Mouse (Mus musculus) lung, postnatal 0 days (tissue): Measurements from ENCODE around the gene Procr. TPM values are rescaled to one million over a fixed set of nuclear protein-coding genes. Genes with fewer than 3 reads are reported as not detected.
A peak's percentile ranks its signal among the peaks of the same experiment; 100 is the strongest.

Source experiments
- ATAC-seq: fragments of 200-750 bp; cut with Nextera tagmentation; 2 replicates; pipeline ENCODE4 v1.8.0; 2017; ENCODE audit warnings: moderate library complexity
- DNase-seq: peaks from one replicate; pipeline ENCODE4 v3.0.0-alpha.2; 2016; ENCODE audit warnings: low spot score
- H3K27ac ChIP-seq: fragments of 300-500 bp; sonication (generic); 2 replicates; pipeline ENCODE4 v1.5.1; 2014; ENCODE audit warnings: antibody characterized with exemption, mild to moderate bottlenecking, low read length, mixed read lengths
- H3K27me3 ChIP-seq: fragments of 300-500 bp; sonication (generic); replicated peaks from 2 replicates; pipeline ENCODE4 v1.6.1; 2014; ENCODE audit warnings: low read length, mixed read lengths; ENCODE audit not compliant: insufficient read depth
- H3K36me3 ChIP-seq: fragments of 300-500 bp; sonication (generic); 2 replicates; pipeline ENCODE4 v1.6.1; 2014; ENCODE audit warnings: low read length, mixed read lengths; ENCODE audit not compliant: insufficient read depth
- H3K4me1 ChIP-seq: fragments of 300-500 bp; sonication (generic); 2 replicates; pipeline ENCODE4 v1.6.1; 2014; ENCODE audit warnings: antibody characterized with exemption, low read depth, low read length, mixed read lengths; ENCODE audit not compliant: insufficient read depth
- H3K4me2 ChIP-seq: fragments of 300-500 bp; sonication (generic); replicated peaks from 2 replicates; pipeline ENCODE4 v1.6.1; 2014; ENCODE audit warnings: low read depth, mild to moderate bottlenecking, low read length, moderate library complexity, mixed read lengths
- H3K4me3 ChIP-seq: fragments of 300-500 bp; sonication (generic); 2 replicates; pipeline ENCODE4 v1.5.1; 2014; ENCODE audit warnings: low read depth, low read length
- H3K9ac ChIP-seq: fragments of 300-500 bp; sonication (generic); replicated peaks from 2 replicates; pipeline ENCODE4 v1.6.1; 2014; ENCODE audit warnings: low read depth, mild to moderate bottlenecking
- H3K9me3 ChIP-seq: fragments of 300-500 bp; sonication (generic); 2 replicates; pipeline ENCODE4 v1.6.1; 2016; ENCODE audit warnings: low read length, mixed read lengths
- CTCF ChIP-seq: IDR thresholded peaks from 2 replicates; pipeline ENCODE4 v1.5.1; 2016; ENCODE audit warnings: antibody characterized with exemption, mild to moderate bottlenecking
- EP300 ChIP-seq: IDR thresholded peaks from 2 replicates; pipeline ENCODE4 v1.6.1; 2016; ENCODE audit warnings: antibody characterized with exemption, mild to moderate bottlenecking, control low read depth
- WGBS: fragments of 180-500 bp; shearing (Covaris S2); extraction: QIAGEN DNeasy Blood & Tissue Kit; methylation state at CpG from one replicate; pipeline ENCODE4 v1.1.7; 2014; 5-methylcytosine and 5-hydroxymethylcytosine counted together
- polyA plus RNA-seq: library from polyadenylated mRNA; unstranded; fragments of >200 nt; fragmentation: Nextera tagmentation; extraction: Ambion mirVana; gene quantifications from 2 replicates; pipeline ENCODE4 v1.2.1, GENCODE M21; 2015

Procr gene
- polyA plus RNA-seq, 1 experiment from 2014 or later = 9.1 TPM

DNA sequence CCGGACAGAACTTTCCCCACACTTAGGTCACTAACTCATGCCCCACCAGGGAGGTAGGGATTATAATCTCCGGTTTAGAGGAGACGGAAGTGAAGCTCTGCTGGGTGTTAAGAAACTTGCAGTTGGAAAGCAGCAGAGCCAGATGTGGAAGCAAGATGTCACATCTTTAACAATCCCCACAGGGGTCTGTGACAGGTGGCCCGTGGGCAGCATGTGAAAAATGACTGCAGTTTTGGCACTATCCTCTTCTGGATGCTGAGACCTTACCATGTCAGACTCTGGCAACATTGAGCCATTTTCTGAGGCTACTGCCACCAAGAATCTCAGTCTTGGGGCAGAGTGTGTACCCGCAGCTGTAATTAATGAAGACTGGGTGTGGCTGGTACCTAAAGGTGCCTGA lies 53.1 kb downstream of the Procr start:
- Histone ChIP-seq H3K27ac (no peak overlapping the region), H3K4me2 (no peak overlapping the region), H3K9me3 (no peaks in the 10 kb centered on the region), H3K9ac (no peak overlapping the region), H3K27me3 (no peaks in the 10 kb centered on the region), H3K36me3 (no peaks in the 10 kb centered on the region), H3K4me3 (no peak overlapping the region), H3K4me1 (no peaks in the 10 kb centered on the region)
- WGBS = 60% methylated on average over 5 of the region's 5 CpGs
- ATAC-seq (no peak), DNase-seq (no peak)
- TF ChIP-seq EP300 (peak; percentile 13; the same call in 1 of the 2 replicates), CTCF (no peak)

Other genes starting within 250 kb of the Procr start
- 15.0 and 16.8 TPM in 2 replicates for gene Acss2, start 233.2 kb upstream of the Procr start, polyA plus RNA-seq
- 1.0 and 1.2 TPM in 2 replicates for gene Ggt7, start 232.9 kb upstream of the Procr start, polyA plus RNA-seq
- 37.1 and 39.4 TPM in 2 replicates for gene Gss, start 158.3 kb upstream of the Procr start, polyA plus RNA-seq
- 0.38 and 0.54 TPM in 2 replicates for gene Myh7b, start 139.9 kb upstream of the Procr start, polyA plus RNA-seq
- gene Trpc4ap, start 58.7 kb upstream of the Procr start, polyA plus RNA-seq = 83.5 and 86.0 TPM in 2 replicates
- 46.6 and 47.3 TPM in 2 replicates for gene Edem2, start 21.6 kb upstream of the Procr start, polyA plus RNA-seq
- not detected in 2 replicates for gene Gm17581, start 15.3 kb upstream of the Procr start, polyA plus RNA-seq
- 0.05 and 0.11 TPM in 2 replicates for gene Mmp24, start 24.2 kb downstream of the Procr start, polyA plus RNA-seq
- 31.4 and 32.9 TPM in 2 replicates for gene BC029722, start 68.3 kb downstream of the Procr start, polyA plus RNA-seq
- 127 and 141 TPM in 2 replicates for gene Eif6, start 75.8 kb downstream of the Procr start, polyA plus RNA-seq
- 0.04 TPM in 1 of 2 replicates, not detected in the other for gene Fam83c, start 83.7 kb downstream of the Procr start, polyA plus RNA-seq
- 24.4 and 35.1 TPM in 2 replicates for gene Uqcc1, start 179.2 kb downstream of the Procr start, polyA plus RNA-seq
- gene Gm15557, start 189.6 kb downstream of the Procr start, polyA plus RNA-seq = 0.11 TPM in 1 of 2 replicates, not detected in the other
- 1.7 and 2.7 TPM in 2 replicates for gene Gdf5, start 194.2 kb downstream of the Procr start, polyA plus RNA-seq
- 6.6 and 7.4 TPM in 2 replicates for gene Cep250, start 205.3 kb downstream of the Procr start, polyA plus RNA-seq